8 mouse cellular contexts compared by ENCODE assay signal in the genomic region with DNA sequence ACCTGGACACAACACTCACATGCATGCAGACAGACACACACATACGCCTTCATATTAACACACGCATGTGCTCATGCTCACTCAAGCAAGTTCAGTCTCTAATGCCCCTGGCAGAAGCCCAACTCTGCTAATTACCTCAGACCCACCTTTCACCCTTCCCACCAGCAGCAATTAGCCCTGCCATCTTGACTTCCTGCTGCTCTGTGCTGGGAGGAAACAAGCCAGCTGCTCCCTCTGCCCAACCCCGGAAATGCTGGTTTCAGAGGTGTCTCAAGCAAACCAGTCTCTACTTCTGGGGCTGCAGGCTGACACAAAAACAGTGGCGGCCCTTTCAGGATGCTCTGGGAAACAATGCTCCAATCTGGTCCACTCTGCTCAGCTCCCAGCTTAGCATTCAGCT. TPM values are rescaled to one million over a fixed set of nuclear protein-coding genes. Genes with fewer than 3 reads are reported as not detected.
DNase-seq lines count a peak whose midpoint lies in the region; TF ChIP-seq lines count a peak whose summit lies in the region.

No protein-coding gene starts in this region.

- H3K27ac ChIP-seq in left cerebral cortex, adult 2 months, result no peak overlapping the region
- peak overlapping the region; percentile 37; the same call in 1 of the 2 replicates for H3K27ac ChIP-seq in embryonic facial prominence, embryonic 10.5 days (replicated peaks)

- 49% methylated on average over 4 of the region's 4 CpGs for WGBS in embryonic facial prominence, embryonic 10.5 days

- intact Hi-C loops in left cerebral cortex, postnatal 4 days (cut with DNase I), result no loop called here
- intact Hi-C loops in left cerebral cortex, adult 2 months (cut with DNase I), result no loop called here
- intact Hi-C loops in gastrocnemius, postnatal 14 days (cut with DNase I; ENCODE audit: low total_unique reads), result no loop called here

- peaks cover 7% of the 10 kb centered on the region for H3K27me3 ChIP-seq in embryonic facial prominence, embryonic 10.5 days (replicated peaks; ENCODE audit: low read depth, poor library complexity, severe bottlenecking)

- TF ChIP-seq CTCF in left cerebral cortex, adult 2 months (IDR thresholded peaks at IDR 0.05), result no peak

- DNase-seq in left cerebral cortex, postnatal 4 days, result peak; percentile 79
- DNase-seq in left cerebral cortex, adult 2 months (ENCODE audit: extremely low spot score in 1 of 2, low spot score in 2 of 2), result no peak
- DNase-seq in embryonic facial prominence, embryonic 10.5 days (ENCODE audit: low spot score), result no peak
- DNase-seq in kidney, postnatal 36 days, result peak; percentile 48 to 52
- DNase-seq in retina, embryonic 14.5 days (ENCODE audit: low spot score), result peak; percentile 53
- no peak for DNase-seq in cerebellum, adult 9-11 months
- DNase-seq in gastrocnemius, postnatal 14 days, result no peak
- no peak for DNase-seq in layer of hippocampus, postnatal 14 days (ENCODE audit: low spot score in 2 of 2)

- peaks cover 15% of the 10 kb centered on the region for H3K36me3 ChIP-seq in embryonic facial prominence, embryonic 10.5 days (replicated peaks)

- H3K4me1 ChIP-seq in embryonic facial prominence, embryonic 10.5 days, result peaks cover 88% of the 10 kb centered on the region

- no peak overlapping the region for H3K4me3 ChIP-seq in left cerebral cortex, adult 2 months
- no peak overlapping the region for H3K4me3 ChIP-seq in embryonic facial prominence, embryonic 10.5 days

- peaks cover 4% of the 10 kb centered on the region; the same call in 1 of the 2 replicates for H3K9me3 ChIP-seq in embryonic facial prominence, embryonic 10.5 days

RNA-seq across cellular contexts. Expression of a gene that starts 12.9 kb away (rescaled TPM):
- 10 to 100 TPM; 35.9 to 40.3 TPM for total RNA-seq in left cerebral cortex, postnatal 4 days (2021)
- total RNA-seq in left cerebral cortex, adult 2 months (2021), result 10 to 100 TPM; 23.2 to 30.1 TPM
- polyA plus RNA-seq in embryonic facial prominence, embryonic 10.5 days (2016; fragmentation: Nextera tagmentation; extraction: Ambion mirVana), result 10.8 and 12.5 TPM in 2 replicates
- total RNA-seq in gastrocnemius, postnatal 14 days (2021), result 10 to 100 TPM; 29.2 to 37.2 TPM
- total RNA-seq in layer of hippocampus, postnatal 14 days (2021), result 10 to 100 TPM; 33.5 to 38.3 TPM

Comparison
In these comparisons a context has a peak if more than half of its experiments do, and no peak if none do; other contexts are left out.
1. DNase-seq: peak in left cerebral cortex, postnatal 4 days (single experiment), kidney, postnatal 36 days (2 of 2) and retina, embryonic 14.5 days (single experiment); none in left cerebral cortex, adult 2 months (0 of 2), embryonic facial prominence, embryonic 10.5 days (single experiment), cerebellum, adult 9-11 months (single experiment), gastrocnemius, postnatal 14 days (single experiment) and layer of hippocampus, postnatal 14 days (0 of 2).